ENCODE assay signal across 23 mouse cellular contexts in genomic region chr9:79022291-79022690, GRCm38 (mm10).
DNase-seq lines count a peak whose midpoint lies in the region; ATAC-seq lines count a peak whose summit lies in the region.
"Had no signal": no experiment of that assay in that cellular context is flagged by ENCODE, and none has a peak within 500 bp of the region (broad histone marks: within the 10 kb centered on the region; RNA-seq: fewer than 3 reads in every experiment).

No protein-coding gene starts in this region.

- H3K36me3 ChIP-seq in forebrain, embryonic 15.5 days: no peaks in the 10 kb centered on the region
- H3K36me3 ChIP-seq: embryonic facial prominence, embryonic 12.5 days; embryonic facial prominence, embryonic 15.5 days; heart, embryonic 13.5 days had no signal

- H3K4me3 ChIP-seq in forebrain, embryonic 15.5 days: no peak overlapping the region
- H3K4me3 ChIP-seq: embryonic facial prominence, embryonic 12.5 days; embryonic facial prominence, embryonic 15.5 days; heart, embryonic 13.5 days had no signal

- H3K27me3 ChIP-seq in forebrain, embryonic 15.5 days: no peaks in the 10 kb centered on the region
- H3K27me3 ChIP-seq: embryonic facial prominence, embryonic 12.5 days; embryonic facial prominence, embryonic 15.5 days; heart, embryonic 13.5 days had no signal

- no peak overlapping the region for H3K9ac ChIP-seq in forebrain, embryonic 15.5 days (replicated peaks)
- H3K9ac ChIP-seq: embryonic facial prominence, embryonic 12.5 days; embryonic facial prominence, embryonic 15.5 days; heart, embryonic 13.5 days; hindbrain, embryonic 14.5 days had no signal

- ATAC-seq in forebrain, embryonic 15.5 days (replicated peaks): no peak
- ATAC-seq: activated CD4-positive, CD25-positive, alpha-beta regulatory T cell, adult 4 months; CD4-positive, CD25-positive, alpha-beta regulatory T cell, adult 4 months; forebrain, embryonic 14.5 days; hindbrain, postnatal 0 days; inflammation-experienced regulatory T-cells, adult 6 months; intestine, embryonic 16.5 days had no signal

- H3K27ac ChIP-seq in forebrain, embryonic 15.5 days (replicated peaks): no peak overlapping the region
- H3K27ac ChIP-seq: embryonic facial prominence, embryonic 12.5 days; embryonic facial prominence, embryonic 15.5 days; heart, embryonic 13.5 days; hindbrain, embryonic 14.5 days; hindbrain, postnatal 0 days had no signal

- no peak overlapping the region for H3K4me2 ChIP-seq in forebrain, embryonic 15.5 days (replicated peaks)
- H3K4me2 ChIP-seq: embryonic facial prominence, embryonic 12.5 days; embryonic facial prominence, embryonic 15.5 days; heart, embryonic 13.5 days; hindbrain, embryonic 14.5 days had no signal

- WGBS in forebrain, embryonic 15.5 days: 88% methylated on average over 2 of the region's 2 CpGs

- no peaks in the 10 kb centered on the region for H3K4me1 ChIP-seq in forebrain, embryonic 15.5 days
- H3K4me1 ChIP-seq: embryonic facial prominence, embryonic 12.5 days; embryonic facial prominence, embryonic 15.5 days; heart, embryonic 13.5 days had no signal

- no peaks in the 10 kb centered on the region for H3K9me3 ChIP-seq in forebrain, embryonic 15.5 days
- H3K9me3 ChIP-seq: embryonic facial prominence, embryonic 12.5 days; embryonic facial prominence, embryonic 15.5 days; heart, embryonic 13.5 days had no signal

- peak; percentile 58 for DNase-seq in cerebellum, adult 11-12 months
- no peak for DNase-seq in cerebellum, postnatal 36 days
- DNase-seq in cerebellum, adult 9-10 months: peak; percentile 75
- DNase-seq in cerebellum, postnatal 14 days: peak; percentile 42 to 54
- DNase-seq in urinary bladder, postnatal 4 days (ENCODE audit: low spot score in 2 of 2): no peak
- DNase-seq: adrenal gland, adult 8-10 months; adrenal gland, postnatal 25 days; gastrocnemius, postnatal 25 days; heart, adult 18-20 months; heart, postnatal 14 days; heart, postnatal 4 days; kidney, adult 18-20 months had no signal

Comparison
In these comparisons a context has a peak if more than half of its experiments do, and no peak if none do; other contexts are left out.
1. DNase-seq: peak in cerebellum, adult 11-12 months (single experiment), cerebellum, adult 9-10 months (single experiment) and cerebellum, postnatal 14 days (2 of 2); none in cerebellum, postnatal 36 days (0 of 2) and urinary bladder, postnatal 4 days (0 of 2).